ENCODE assay signal across 8 mouse cellular contexts in the genomic region with DNA sequence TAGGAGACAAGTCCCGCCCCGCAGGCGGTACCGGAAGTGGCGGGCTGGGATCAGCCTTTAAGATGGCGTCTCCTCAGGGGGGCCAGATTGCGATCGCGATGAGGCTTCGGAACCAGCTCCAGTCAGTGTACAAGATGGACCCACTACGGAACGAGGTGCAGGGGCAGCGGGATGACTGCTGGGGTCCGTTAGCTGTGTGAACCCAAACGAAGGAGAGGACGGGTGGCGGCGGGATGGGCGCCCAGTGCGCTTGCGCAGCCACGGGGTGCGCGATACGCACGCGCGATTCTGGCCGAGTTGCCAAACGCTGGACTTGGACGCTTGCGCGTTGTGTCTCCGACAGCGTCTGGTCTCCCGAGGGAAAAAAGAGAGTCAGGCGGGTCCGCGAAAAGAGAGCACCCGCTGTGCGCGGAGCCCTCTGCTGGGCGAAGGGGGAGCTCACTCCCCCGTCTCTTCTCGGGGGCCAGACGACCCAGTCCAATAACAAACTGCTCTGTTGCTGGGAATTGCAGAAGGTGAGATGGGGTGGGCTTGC. TPM values are rescaled to one million over a fixed set of nuclear protein-coding genes. Genes with fewer than 3 reads are reported as not detected.
A peak's percentile ranks its signal among the peaks of the same experiment; 100 is the strongest.
DNase-seq lines count a peak whose midpoint lies in the region; ATAC-seq lines count a peak whose summit lies in the region.

No protein-coding gene starts in this region.

- DNase-seq in adipocyte (ENCODE audit: low spot score): peak; percentile 99
- peak; percentile 98 for DNase-seq in embryo, embryonic 10 days (ENCODE audit: low spot score)
- DNase-seq in gastrocnemius, postnatal 14 days: peak; percentile 99
- peak; percentile 97 to 99 for DNase-seq in left cerebral cortex, postnatal 10 days (ENCODE audit: extremely low spot score in 1 of 2, low spot score in 2 of 2)
- peak; percentile 98 for DNase-seq in right cerebral cortex, postnatal 25 days
- peak; percentile 96 to 99 for DNase-seq in urinary bladder, postnatal 4 days (ENCODE audit: low spot score in 2 of 2)

- intact Hi-C loops in gastrocnemius, postnatal 14 days (cut with DNase I; ENCODE audit: low total_unique reads): no loop called here
- intact Hi-C loops in left cerebral cortex, postnatal 10 days (cut with DNase I): loop anchor here (2.0 kb wide), 1 partner anchor 82 kb away; no protein-coding TSS in a partner anchor

- peak; percentile 90 for ATAC-seq in inflammation-experienced regulatory T-cells, adult 6 months
- ATAC-seq in megakaryocyte-erythroid progenitor cell, adult 5-6 weeks (replicated peaks; ENCODE audit: low FRiP score, low TSS enrichment, poor library complexity, severe bottlenecking): peak; percentile 83

RNA-seq across cellular contexts. Expression of a gene that starts 0.7 kb away (rescaled TPM):
- total RNA-seq in gastrocnemius, postnatal 14 days (2021): 1 to 10 TPM; 6.8 to 7.0 TPM
- 10 to 100 TPM; 37.0 to 49.3 (median 49.1) TPM for polyA plus RNA-seq in inflammation-experienced regulatory T-cells, adult 6 months (2017; shearing (Covaris generic))
- total RNA-seq in left cerebral cortex, postnatal 10 days (2021): 10 to 100 TPM; 19.1 to 19.6 TPM
- total RNA-seq in megakaryocyte-erythroid progenitor cell, adult 5-6 weeks (2014; fragmentation: Nextera tagmentation): 25.1 and 27.3 TPM in 2 replicates
- 7.2 and 12.7 TPM in 2 replicates for total RNA-seq in megakaryocyte-erythroid progenitor cell, adult 5-6 weeks (2017)

RNA-seq across cellular contexts. Expression of a gene that starts 7.8 kb away (rescaled TPM):
- under 1 TPM in 1 of 2 experiments, not detected in 1; 0.49 TPM for total RNA-seq in gastrocnemius, postnatal 14 days (2021)
- polyA plus RNA-seq in inflammation-experienced regulatory T-cells, adult 6 months (2017; shearing (Covaris generic)): not detected
- total RNA-seq in left cerebral cortex, postnatal 10 days (2021): under 1 TPM in 1 of 2 experiments, not detected in 1; 0.69 TPM
- not detected in 2 replicates for total RNA-seq in megakaryocyte-erythroid progenitor cell, adult 5-6 weeks (2014; fragmentation: Nextera tagmentation)
- not detected in 2 replicates for total RNA-seq in megakaryocyte-erythroid progenitor cell, adult 5-6 weeks (2017)

RNA-seq across cellular contexts. Expression of a gene that starts 8.3 kb away (rescaled TPM):
- not detected for total RNA-seq in gastrocnemius, postnatal 14 days (2021)
- not detected for polyA plus RNA-seq in inflammation-experienced regulatory T-cells, adult 6 months (2017; shearing (Covaris generic))
- not detected for total RNA-seq in left cerebral cortex, postnatal 10 days (2021)
- not detected in 2 replicates for total RNA-seq in megakaryocyte-erythroid progenitor cell, adult 5-6 weeks (2014; fragmentation: Nextera tagmentation)
- total RNA-seq in megakaryocyte-erythroid progenitor cell, adult 5-6 weeks (2017): not detected in 2 replicates

RNA-seq across cellular contexts. Expression of a gene that starts 20.7 kb away (rescaled TPM):
- under 1 TPM; 0.27 to 0.35 TPM for total RNA-seq in gastrocnemius, postnatal 14 days (2021)
- 1 to 10 TPM; 2.1 to 2.7 (median 2.7) TPM for polyA plus RNA-seq in inflammation-experienced regulatory T-cells, adult 6 months (2017; shearing (Covaris generic))
- under 1 TPM; 0.19 to 0.41 TPM for total RNA-seq in left cerebral cortex, postnatal 10 days (2021)
- 6.0 and 7.9 TPM in 2 replicates for total RNA-seq in megakaryocyte-erythroid progenitor cell, adult 5-6 weeks (2014; fragmentation: Nextera tagmentation)
- 0.56 and 1.0 TPM in 2 replicates for total RNA-seq in megakaryocyte-erythroid progenitor cell, adult 5-6 weeks (2017)

RNA-seq across cellular contexts. Expression of a gene that starts 23.0 kb away (rescaled TPM):
- 1 to 10 TPM in 1 of 2 experiments, not detected in 1; 1.2 TPM for total RNA-seq in gastrocnemius, postnatal 14 days (2021)
- 1 to 10 TPM in 1 of 3 experiments, under 1 TPM in 1, not detected in 1; 0.79 to 3.2 TPM for polyA plus RNA-seq in inflammation-experienced regulatory T-cells, adult 6 months (2017; shearing (Covaris generic))
- 1 to 10 TPM; 7.7 to 9.4 TPM for total RNA-seq in left cerebral cortex, postnatal 10 days (2021)
- total RNA-seq in megakaryocyte-erythroid progenitor cell, adult 5-6 weeks (2014; fragmentation: Nextera tagmentation): 11.3 and 11.7 TPM in 2 replicates
- total RNA-seq in megakaryocyte-erythroid progenitor cell, adult 5-6 weeks (2017): 0.38 and 13.3 TPM in 2 replicates

Comparison
In these comparisons a context has a peak if more than half of its experiments do, and no peak if none do; other contexts are left out.
1. Peak in every context shown above with its lines: DNase-seq and ATAC-seq.